Mouse (Mus musculus) embryo, embryonic 10.5 days (tissue): ENCODE results near the gene Gm49392.
"Not testable (repeated sequence)": the region's sequence is repeated elsewhere in the genome, so short reads cannot be mapped to it uniquely, and the experiment has no call there.

ENCODE experiments used
- DNase-seq: peaks from one replicate; pipeline ENCODE4 v3.0.0-alpha.2; 2015; ENCODE audit warnings: low spot score

Gm49392 gene

DNA sequence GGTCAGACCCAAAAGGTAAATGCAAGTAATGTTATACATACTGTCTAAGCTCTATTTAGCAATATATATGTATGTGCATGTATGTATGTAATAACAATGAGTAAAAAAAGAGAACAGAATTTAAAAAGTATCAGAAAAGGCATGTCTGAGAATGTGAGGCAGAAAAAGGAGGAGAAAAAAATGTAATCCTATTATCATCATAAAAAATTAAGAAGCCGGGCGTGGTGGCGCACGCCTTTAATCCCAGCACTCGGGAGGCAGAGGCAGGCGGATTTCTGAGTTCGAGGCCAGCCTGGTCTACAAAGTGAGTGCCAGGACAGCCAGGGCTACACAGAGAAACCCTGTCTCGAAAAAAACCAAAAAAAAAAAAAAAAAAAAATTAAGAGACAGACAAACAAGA lies at the start of gene Gm49392:
Gm49392 (minus strand) TSS at position 101 of the 400 bp plus-strand sequence.
- not testable (repeated sequence) for DNase-seq

DNA sequence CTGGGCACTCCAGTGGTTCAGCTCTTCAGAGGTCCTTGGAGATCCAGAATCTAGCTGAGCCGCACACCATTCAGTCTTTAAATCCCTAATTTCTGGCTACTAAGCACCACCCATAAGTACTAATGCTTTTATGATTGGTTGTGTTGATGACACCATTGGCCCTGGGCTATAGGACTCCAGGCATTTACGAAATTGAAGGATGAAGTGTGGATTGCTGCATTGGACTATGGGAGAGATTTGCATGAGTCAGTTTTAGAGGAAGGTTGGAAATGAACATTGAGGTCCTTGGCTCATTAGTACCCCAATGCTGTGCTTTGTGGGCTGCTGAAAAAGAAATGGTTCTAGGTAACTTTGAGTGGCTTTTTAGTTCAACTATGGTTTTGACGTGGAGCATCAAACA lies 45.2 kb upstream of the Gm49392 start, which contains the start of gene Tpbpa:
Tpbpa (minus strand) TSS at position 101 of the 400 bp plus-strand sequence.
- DNase-seq: not testable (repeated sequence)

DNA sequence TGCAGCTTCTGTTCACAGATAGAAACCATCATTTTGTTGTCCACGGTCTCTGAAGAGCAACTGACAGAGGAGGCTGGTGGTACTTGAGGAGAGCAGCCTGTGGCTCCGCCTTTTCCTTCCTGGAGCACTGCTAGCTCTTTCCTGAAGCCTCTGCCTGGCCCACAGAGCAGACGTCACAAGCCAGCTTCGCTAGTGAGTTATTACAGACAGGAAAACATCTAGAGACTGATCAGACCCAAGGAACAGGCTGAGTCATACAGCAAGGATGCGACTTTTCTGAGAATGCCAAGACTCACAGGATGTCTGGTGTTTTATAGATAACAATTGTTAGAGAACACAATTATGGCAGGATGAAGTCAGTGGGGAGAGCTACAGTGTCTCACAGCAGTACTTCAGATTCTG lies 39.8 kb upstream of the Gm49392 start, which contains the start of the genes Gm49391 and Ctla2a:
Gm49391 (minus strand) TSS at position 72 of the 402 bp plus-strand sequence.
Ctla2a (minus strand) TSS at position 126 of the 402 bp plus-strand sequence.
- DNase-seq: peak; percentile 1

DNA sequence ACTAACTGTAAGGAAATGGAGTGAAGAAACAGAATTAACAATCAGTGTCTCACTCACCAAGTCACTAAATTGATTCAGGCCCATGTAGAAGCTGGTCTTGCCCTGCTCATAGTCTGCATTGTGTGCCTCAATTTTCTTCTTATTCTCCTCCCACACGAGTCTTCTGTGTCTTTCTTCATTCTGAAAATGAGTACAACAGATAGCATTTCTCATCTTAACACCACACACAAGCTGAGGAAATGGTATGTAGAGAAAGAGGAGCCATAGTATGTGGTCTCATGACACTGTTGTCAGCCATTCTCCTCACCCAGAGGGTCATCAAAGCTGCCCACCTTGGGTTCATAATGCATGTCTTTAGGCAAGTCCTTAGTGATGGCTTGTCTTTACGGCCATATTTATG lies 38.8 kb upstream of the Gm49392 start, which contains the start of gene Gm49393:
Gm49393 (minus strand) TSS at position 101 of the 400 bp plus-strand sequence.
- DNase-seq: not testable (repeated sequence)

DNA sequence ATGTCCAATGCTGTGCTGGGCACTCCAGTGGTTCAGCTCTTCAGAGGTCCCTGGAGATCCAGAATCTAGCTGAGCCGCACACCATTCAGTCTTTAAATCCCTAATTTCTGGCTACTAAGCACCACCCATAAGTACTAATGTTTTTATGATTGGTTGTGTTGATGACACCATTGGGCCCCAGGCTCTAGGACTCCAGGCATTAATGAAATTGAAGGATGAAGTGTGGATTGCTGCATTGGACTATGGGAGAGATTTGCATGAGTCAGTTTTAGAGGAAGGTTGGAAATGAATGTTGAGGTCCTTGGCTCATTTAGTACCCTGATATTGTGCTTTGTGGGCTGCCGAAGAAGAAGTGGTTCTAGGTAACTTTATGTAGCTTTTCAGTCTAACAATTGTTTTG lies 8.1 kb upstream of the Gm49392 start, which contains the start of gene Tpbpb:
Tpbpb (minus strand) TSS at position 101 of the 400 bp plus-strand sequence.
- not testable (repeated sequence) for DNase-seq

DNA sequence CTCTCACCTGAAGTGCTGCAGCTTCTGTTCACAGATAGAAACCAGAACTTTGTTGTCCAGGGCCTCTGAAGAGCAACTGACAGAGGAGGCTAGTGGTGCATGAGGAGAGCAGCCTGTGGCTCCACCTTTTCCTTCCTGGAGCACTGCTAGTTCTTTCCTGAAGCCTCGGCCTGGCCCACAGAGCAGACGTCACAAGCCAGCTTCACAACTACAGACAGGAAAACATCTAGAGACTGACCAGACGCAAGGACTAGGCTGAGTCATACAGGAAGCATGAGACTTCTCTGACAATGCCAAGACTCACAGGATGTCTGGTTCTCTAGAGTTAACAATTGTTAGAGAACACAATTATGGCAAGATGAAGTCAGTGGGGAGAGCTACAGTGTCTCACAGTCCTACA lies 634 bp upstream of the Gm49392 start, which contains the start of gene Ctla2b:
Ctla2b (minus strand) TSS at position 120 of the 400 bp plus-strand sequence.
- no peak for DNase-seq

DNA sequence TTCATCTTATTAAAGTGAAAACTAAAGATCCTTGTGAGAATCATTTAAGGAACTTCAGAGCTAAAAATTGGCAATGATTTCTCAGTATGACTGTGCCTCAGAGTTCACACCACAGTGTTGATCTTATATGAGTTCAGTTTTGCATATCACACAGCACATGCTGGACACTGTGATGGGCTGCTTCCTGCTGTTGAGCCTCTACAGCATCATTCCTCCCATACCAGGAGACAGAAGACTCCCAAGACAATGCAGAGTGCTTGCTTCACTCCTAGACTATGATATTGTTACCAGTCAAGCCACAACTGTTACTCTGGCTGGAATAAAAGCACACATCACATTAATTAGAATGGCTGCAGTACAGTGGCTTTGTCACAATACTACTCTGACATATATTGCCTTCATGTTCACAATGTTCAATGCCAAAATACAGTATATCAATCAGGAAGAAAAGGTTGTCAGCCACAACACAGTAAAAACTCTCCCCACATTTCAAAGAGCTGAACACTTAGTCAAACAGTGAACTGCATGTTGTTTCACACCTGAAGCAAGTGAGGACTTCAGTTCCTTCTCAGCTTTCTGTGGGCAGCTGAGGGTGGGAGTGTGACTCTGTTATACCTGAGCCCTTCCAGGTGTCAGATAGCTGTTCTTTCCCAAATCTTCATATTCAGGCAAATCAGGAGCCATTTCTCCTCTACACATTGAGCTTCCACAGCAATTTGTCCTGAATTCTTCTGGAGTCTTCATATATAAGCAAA lies 1.1 kb downstream of the Gm49392 start:
- DNase-seq: no peak

DNA sequence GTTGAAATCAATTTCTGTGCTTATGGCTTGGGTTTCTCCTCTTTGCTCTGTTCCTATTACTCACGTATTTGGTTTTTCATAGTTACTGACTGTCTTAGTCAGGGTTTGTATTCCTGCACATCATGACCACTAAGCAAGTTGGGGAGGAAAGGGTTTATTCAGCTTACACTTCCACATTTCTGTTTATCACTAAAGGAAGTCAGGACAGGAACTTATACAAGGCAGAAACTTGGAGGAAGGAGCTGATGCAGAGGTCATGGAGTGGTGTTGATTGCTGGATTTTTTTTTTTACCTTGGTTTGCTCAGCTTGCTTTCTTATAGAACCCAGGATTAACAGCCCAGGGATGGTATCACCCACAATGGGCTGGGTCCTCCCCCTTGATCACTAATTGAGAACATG lies 4.4 kb downstream of the Gm49392 start:
- no peak for DNase-seq

DNA sequence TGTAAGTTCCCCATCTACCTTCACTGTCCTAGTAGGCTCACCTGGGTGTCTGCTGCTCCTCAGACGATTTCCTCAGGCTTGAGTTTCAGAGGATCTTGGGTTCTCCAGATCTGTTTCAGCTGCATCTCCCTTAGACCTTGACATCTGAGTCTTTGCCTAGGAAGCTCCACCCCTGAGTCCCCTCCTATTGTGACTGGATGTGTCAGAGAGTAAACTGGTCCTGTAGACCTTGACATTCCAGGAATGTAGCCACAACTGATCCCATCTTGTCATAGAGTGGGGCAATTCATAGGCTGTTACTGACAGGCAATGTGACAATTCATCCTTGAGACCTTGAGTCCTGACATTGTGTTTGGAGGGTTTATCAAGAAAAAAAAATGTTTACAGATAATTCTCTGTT lies 32.4 kb downstream of the Gm49392 start, which contains the start of gene 4930486L24Rik:
4930486L24Rik (minus strand) TSS at position 195 of the 400 bp plus-strand sequence.
- DNase-seq: no peak

DNA sequence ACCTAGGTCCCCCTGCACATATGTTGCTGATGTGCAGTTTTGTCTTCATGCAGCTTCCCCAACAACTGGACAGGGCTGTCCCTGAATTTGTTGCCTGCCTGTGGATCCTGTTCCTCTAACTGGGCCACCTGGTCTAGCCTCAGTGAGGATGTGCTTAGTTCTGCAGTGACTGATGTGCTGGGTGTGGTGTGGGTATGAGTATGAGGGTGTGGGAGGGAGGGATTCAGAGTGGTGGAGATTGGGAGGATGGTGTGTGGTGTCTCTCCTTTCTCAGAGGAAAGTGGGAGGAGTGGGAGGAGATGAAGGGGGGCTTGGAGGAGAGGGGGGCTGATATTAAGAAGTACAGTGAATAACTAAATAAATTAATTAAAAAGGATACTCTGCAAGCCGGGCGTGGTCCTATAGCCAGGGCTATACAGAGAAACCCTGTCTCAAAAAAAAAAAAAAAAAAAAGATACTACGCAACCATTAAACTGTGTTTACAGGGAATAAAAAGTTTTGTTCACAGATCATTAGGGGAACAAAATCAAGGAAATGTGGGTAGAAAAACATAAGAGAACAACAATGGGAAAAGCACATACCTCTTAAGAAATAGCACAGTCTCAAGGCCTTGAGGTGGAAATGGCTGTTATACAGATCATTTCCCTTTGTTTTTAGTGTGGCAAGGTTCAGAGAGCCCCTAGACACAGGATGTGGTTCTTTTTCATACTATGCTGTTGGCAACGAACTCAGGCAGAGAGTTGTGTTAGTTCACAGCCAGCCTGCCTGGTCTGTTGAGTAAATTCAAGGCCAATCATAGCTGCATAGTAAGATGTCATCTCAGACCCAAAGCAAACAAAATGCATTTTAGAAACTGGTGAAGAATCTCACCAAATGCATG lies 48.2 kb downstream of the Gm49392 start:
- DNase-seq: no peak

DNA sequence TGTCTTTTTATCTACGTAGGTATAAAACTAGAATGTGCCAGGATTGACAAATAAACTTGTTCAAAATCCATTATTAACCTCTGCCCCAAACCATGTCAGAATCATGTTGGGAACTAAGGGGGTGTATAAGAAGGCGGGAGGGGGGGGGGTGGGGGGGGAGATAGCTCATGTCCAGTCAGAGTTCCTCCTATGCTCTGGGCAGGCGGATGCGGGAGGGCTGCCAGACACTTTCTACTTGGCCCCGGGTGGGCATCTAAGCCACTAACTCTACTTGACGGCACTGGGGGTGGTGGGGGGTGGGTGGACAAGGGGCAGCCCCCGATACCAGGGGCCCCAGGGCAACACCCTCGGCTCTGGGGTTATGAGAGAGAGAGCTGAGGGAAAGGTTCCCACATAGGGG lies 53.5 kb downstream of the Gm49392 start:
- DNase-seq: no peak

DNA sequence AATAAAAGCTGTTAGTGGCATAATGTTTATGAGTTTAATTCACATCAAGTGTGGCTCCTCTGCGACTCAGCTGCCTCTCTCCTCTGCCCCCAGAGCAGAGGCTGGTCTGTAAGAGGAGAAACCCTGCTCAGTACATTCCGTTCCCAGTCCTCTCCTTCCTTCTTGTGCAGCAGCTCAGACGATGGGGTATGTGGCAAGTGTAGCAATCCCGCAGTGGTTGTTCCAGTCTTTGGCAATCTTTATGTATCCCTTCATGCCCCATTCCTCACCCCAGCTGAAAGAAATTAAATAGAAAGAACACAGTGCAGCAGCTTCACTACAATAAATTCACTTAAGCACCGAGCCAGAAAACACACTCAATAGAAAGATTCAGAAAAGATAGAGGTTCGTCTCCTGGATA lies 54.0 kb downstream of the Gm49392 start:
- no peak for DNase-seq

DNA sequence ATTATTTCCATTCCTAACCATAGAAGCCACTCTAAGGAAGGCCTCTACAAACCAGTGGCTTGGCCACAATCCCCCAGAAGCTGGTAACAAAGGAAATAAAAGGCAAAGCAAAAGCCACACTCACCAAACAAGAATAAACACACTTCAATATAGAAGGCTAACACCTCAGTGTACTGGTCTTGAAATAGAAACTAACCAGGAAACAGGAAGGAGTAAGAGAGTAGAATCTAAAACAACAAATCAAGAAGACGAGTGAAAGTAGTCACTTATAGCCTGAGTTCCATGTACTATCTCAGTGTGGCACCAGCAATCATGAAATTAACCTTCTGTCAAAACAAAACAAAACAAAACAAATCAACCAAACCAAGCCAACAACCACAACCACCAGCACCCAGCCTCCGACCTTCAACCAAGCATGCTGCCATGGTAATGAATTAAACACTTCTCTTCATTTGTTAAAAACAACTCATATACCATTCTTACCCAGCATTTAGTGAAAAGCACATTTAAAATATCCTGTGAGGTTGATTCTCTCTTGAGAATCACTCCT lies 57.3 kb downstream of the Gm49392 start:
- DNase-seq: no peak

DNA sequence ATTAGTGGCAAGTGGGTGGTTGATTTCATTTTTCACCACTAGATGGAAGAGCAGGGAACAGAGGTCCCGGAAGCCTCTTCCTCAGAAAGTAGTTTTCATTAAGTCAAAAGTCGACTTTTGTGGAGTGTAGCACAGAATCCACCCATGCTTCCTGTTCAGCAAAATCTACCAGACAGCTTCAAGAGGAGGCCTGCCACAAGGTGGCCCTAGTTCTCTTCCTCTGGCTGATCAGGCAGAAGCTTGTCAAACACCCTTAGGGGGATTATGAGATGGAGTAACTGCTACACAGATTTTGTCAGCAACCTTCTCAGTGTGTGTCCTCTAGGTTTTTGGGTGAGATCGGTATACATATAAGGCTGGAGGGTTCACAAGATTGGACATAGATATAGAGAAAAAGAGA lies 70.6 kb downstream of the Gm49392 start:
- DNase-seq: peak; percentile 3

DNA sequence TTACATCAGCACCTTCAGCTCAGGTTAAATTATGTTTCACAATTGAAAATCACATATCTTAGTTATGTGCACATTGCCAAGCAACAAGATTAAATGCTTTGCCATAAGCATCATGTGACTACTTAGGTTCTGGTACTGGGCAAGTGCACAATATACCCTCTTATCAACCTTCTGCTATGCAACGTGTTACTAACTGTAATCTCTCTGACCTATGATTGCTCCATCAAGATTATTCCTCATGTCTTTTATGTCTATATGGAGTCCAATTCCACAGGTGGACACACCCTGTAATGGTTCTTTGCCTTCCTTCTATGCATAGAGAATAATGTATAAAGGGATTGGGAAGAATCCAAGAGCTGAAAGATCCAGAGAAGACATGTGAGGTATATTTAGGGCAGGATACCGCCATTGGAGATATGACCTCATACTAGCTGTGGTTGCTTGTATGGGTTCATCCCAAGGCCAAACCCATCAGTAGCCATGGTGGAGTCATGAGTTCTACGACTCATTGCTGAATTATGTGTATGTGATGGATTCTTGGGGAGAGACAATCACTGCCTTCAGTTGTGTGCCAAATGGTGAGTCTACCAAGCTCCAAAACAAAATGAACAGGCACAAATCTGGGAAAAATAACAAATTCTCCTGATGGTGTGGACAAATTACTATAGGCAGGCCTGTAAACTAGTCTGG lies 76.1 kb downstream of the Gm49392 start:
- no peak for DNase-seq

DNA sequence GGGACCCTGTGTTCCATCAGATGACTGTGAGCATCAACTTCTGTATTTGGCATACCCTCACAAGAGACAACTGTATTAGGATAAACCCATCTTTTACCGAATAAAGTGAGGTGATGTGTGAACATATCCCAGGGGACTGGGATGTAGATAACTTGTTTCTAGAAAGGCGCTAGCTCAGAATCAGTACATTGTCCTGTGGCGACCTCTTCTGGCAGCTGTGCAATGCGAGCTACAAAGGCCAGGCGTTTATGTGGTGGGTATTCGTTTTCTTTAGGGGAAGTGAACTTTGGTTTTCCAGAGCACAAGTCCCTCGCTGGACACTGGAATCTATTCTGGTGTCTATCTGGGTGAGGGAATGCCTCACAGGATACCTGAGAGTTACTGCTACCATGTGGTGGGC lies 77.2 kb downstream of the Gm49392 start:
- peak; percentile 77 for DNase-seq

DNA sequence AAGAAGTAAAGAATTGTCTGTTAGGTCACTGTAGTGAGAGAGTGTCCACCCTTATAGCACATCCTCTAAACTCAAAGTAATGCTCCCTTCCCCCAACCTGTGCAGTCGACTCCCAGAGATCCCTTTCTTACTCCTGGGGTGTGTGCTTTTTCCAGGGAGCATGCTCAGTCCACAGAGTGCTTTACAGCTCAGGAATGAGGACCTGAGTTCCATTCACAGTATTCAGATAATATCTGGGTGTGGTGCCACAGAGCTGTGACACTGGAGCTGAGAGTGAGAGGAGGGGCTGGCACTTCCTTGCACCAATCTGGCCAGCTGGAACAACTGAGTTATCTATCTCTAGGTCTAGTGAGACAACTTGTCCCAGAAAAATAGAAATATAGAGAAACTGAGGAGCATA lies 83.0 kb downstream of the Gm49392 start:
- DNase-seq: no peak

DNA sequence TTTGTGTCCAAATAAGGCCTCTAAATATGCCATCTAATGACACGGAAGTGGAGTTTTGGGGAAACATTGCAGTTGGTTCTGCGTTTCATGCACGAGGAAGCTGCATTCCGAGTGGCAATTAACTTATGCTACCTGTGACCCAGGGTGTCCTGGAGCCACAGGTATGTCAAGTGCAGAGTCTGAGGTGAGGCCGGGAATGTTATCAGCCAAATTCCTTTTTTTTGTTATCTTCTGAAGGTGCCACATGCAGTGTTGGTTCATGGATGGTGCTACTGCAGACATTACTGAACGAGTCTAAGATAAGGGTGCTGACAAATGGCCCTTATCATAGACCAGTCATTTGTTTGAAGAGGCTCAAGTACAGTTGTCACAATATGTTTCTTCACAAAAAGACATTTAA lies 83.9 kb downstream of the Gm49392 start:
- no peak for DNase-seq

DNA sequence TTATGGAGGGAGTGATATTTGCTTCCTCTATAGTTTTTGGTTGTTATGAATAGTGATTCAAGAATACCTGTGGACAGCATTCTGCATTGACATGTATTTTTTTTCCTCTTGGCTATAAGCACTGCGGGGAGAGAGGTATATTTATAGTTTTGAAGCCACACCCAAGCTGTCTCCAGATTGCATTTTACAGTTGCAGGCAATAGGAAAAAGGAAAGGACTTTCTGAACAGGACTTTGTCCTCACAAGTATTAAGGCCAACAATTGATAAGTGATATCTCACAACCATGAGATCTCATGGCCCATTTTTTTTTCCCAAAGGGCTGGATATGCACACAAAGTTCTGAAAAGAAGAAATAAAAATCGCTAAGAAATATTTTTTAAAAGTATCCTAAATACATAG lies 87.0 kb downstream of the Gm49392 start:
- no peak for DNase-seq

DNA sequence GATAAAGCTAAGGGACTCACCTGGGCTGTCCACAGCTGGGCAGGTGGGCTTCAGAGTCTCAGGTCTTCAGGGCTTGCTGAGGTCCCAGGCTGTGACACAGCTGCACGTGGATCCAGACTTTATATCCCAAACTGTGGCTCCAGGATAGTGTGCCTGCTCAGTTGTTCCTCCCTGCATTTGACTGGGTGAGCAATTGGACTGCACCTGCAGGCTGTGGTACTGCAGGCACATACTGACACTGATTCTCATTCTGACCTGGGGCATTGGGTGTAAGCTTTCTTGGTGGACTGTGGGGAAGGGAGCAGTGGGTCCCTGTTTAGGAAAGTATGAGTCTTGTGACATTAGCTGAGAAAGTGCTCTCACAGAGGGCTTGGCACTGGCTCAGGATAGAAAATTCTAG lies 93.9 kb downstream of the Gm49392 start, which contains the start of gene Ctsll3:
Ctsll3 (minus strand) TSS at position 101 of the 400 bp plus-strand sequence.
- DNase-seq: no peak
